Mouse (Mus musculus) limb, embryonic 13.5 days (tissue): Measurements from ENCODE around the gene Cflar. TPM values are rescaled to one million over a fixed set of nuclear protein-coding genes. Genes with fewer than 3 reads are reported as not detected.
"Not testable (repeated sequence)": the region's sequence is repeated elsewhere in the genome, so short reads cannot be mapped to it uniquely, and the experiment has no call there.

ENCODE experiments used
- ATAC-seq: fragments of 200-750 bp; cut with Nextera tagmentation; 2 replicates; pipeline ENCODE4 v1.8.0; 2017; ENCODE audit warnings: low read depth, moderate number of reproducible peaks, moderate TSS enrichment; ENCODE audit not compliant: low FRiP score
- H3K27ac ChIP-seq: fragments of 300-500 bp; sonication (generic); 2 replicates; pipeline ENCODE4 v1.5.1; 2015; ENCODE audit warnings: inconsistent platforms, mild to moderate bottlenecking, moderate library complexity
- H3K27me3 ChIP-seq: fragments of 300-500 bp; sonication (generic); 2 replicates; pipeline ENCODE4 v1.6.1; 2015; ENCODE audit warnings: mild to moderate bottlenecking, inconsistent platforms
- H3K36me3 ChIP-seq: fragments of 300-500 bp; sonication (generic); 2 replicates; pipeline ENCODE4 v1.6.1; 2015; ENCODE audit warnings: inconsistent platforms, mild to moderate bottlenecking, moderate library complexity
- H3K4me1 ChIP-seq: fragments of 300-500 bp; sonication (generic); 2 replicates; pipeline ENCODE4 v1.6.1; 2015; ENCODE audit warnings: inconsistent platforms
- H3K4me2 ChIP-seq: fragments of 300-500 bp; sonication (generic); replicated peaks from 2 replicates; pipeline ENCODE4 v1.6.1; 2015; ENCODE audit warnings: inconsistent platforms, mild to moderate bottlenecking, moderate library complexity
- H3K4me3 ChIP-seq: fragments of 300-500 bp; sonication (generic); 2 replicates; pipeline ENCODE4 v1.5.1; 2015; ENCODE audit warnings: moderate library complexity, mild to moderate bottlenecking, inconsistent platforms
- H3K9ac ChIP-seq: fragments of 300-500 bp; sonication (generic); 2 replicates; pipeline ENCODE4 v1.6.1; 2015; ENCODE audit warnings: mild to moderate bottlenecking, inconsistent platforms
- H3K9me3 ChIP-seq: fragments of 300-500 bp; sonication (generic); 2 replicates; pipeline ENCODE4 v1.6.1; 2016; ENCODE audit warnings: inconsistent platforms
- WGBS: fragments of 180-500 bp; shearing (Covaris S2); methylation state at CpG from one replicate; pipeline ENCODE4 v1.1.7; 2015; 5-methylcytosine and 5-hydroxymethylcytosine counted together
- polyA plus RNA-seq: library from polyadenylated mRNA; unstranded; fragments of >200 nt; fragmentation: Nextera tagmentation; extraction: Ambion mirVana; gene quantifications from 2 replicates; pipeline ENCODE4 v1.2.1, GENCODE M21; 2015

Cflar gene
- polyA plus RNA-seq, 1 experiment from 2014 or later: 35.3 TPM

GRCm38 (mm10) chr1:58691718-58692117 is 19.6 kb upstream of the Cflar start:
- not testable (repeated sequence) for H3K4me2 ChIP-seq, H3K27ac ChIP-seq, H3K9ac ChIP-seq, H3K27me3 ChIP-seq, H3K36me3 ChIP-seq, H3K9me3 ChIP-seq, H3K4me1 ChIP-seq, H3K4me3 ChIP-seq, ATAC-seq
- 43% methylated on average over 1 of the region's 1 CpGs for WGBS

GRCm38 (mm10) chr1:58693696-58694095 is 17.6 kb upstream of the Cflar start:
- Histone ChIP-seq H3K4me1 (no peaks in the 10 kb centered on the region), H3K36me3 (no peaks in the 10 kb centered on the region), H3K4me2 (no peak overlapping the region), H3K4me3 (no peak overlapping the region), H3K27ac (no peak overlapping the region), H3K9me3 (no peaks in the 10 kb centered on the region; the same call in 1 of the 2 replicates), H3K27me3 (no peaks in the 10 kb centered on the region), H3K9ac (no peak overlapping the region)
- WGBS: 80% methylated on average over 1 of the region's 1 CpGs
- no peak for ATAC-seq

DNA sequence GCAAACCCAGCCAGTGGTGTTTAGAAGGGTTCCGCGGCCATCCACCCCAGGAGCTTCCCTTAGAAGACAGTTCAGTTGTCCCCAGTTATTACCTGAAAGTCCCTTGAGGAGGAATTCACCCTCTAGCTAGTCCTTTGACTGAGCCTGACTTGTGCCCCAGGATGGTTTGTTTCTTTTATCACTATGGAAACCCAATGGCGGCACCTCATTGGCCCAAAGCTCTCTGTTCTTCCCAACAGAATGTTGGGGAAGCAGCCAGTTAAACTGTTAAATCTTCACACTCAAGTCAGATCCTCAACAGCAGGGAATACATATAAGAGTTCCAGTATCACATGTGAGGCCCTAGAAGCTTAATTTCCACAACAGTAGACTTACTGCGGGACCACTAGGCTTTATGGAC is 15.5 kb upstream of the Cflar start, which contains the start of gene Als2cr12:
Gene Als2cr12 (minus strand): TSS at position 180 of the 400 bp plus-strand sequence.
- not testable (repeated sequence) for H3K27me3 ChIP-seq, H3K36me3 ChIP-seq, H3K4me1 ChIP-seq, H3K4me3 ChIP-seq, ATAC-seq, H3K9ac ChIP-seq, H3K27ac ChIP-seq, H3K9me3 ChIP-seq, H3K4me2 ChIP-seq
- 83% methylated on average over 4 of the region's 4 CpGs for WGBS

GRCm38 (mm10) chr1:58697607-58698006 is 13.7 kb upstream of the Cflar start:
- H3K9me3 ChIP-seq, ATAC-seq, H3K4me3 ChIP-seq: not testable (repeated sequence)

GRCm38 (mm10) chr1:58698781-58699180 is 12.5 kb upstream of the Cflar start:
- WGBS: 84% methylated on average over 4 of the region's 4 CpGs
- H3K27ac ChIP-seq: no peak overlapping the region
- H3K4me3 ChIP-seq: no peak overlapping the region
- H3K4me1 ChIP-seq: no peaks in the 10 kb centered on the region
- H3K9me3 ChIP-seq: no peaks in the 10 kb centered on the region
- no peaks in the 10 kb centered on the region for H3K36me3 ChIP-seq
- ATAC-seq: no peak
- H3K27me3 ChIP-seq: no peaks in the 10 kb centered on the region
- H3K9ac ChIP-seq: no peak overlapping the region
- no peak overlapping the region for H3K4me2 ChIP-seq

More at GRCm38 (mm10) chr1:58697607-58698006, 13.7 kb upstream of the Cflar start:
- H3K4me1 ChIP-seq, H3K36me3 ChIP-seq, H3K27ac ChIP-seq, H3K27me3 ChIP-seq, H3K4me2 ChIP-seq, H3K9ac ChIP-seq: not testable (repeated sequence)
- WGBS: 63% methylated on average over 1 of the region's 1 CpGs

- Histone ChIP-seq H3K9me3 (no peaks in the 10 kb centered on the region), H3K27me3 (no peaks in the 10 kb centered on the region), H3K4me3 (no peak overlapping the region), H3K9ac (no peak overlapping the region), H3K4me1 (no peaks in the 10 kb centered on the region), H3K4me2 (no peak overlapping the region), H3K36me3 (no peaks in the 10 kb centered on the region), H3K27ac (no peak overlapping the region)
- 75% methylated on average over 3 of the region's 3 CpGs for WGBS
- ATAC-seq: no peak
Measured at GRCm38 (mm10) chr1:58699988-58700387, 11.3 kb upstream of the Cflar start.

DNA sequence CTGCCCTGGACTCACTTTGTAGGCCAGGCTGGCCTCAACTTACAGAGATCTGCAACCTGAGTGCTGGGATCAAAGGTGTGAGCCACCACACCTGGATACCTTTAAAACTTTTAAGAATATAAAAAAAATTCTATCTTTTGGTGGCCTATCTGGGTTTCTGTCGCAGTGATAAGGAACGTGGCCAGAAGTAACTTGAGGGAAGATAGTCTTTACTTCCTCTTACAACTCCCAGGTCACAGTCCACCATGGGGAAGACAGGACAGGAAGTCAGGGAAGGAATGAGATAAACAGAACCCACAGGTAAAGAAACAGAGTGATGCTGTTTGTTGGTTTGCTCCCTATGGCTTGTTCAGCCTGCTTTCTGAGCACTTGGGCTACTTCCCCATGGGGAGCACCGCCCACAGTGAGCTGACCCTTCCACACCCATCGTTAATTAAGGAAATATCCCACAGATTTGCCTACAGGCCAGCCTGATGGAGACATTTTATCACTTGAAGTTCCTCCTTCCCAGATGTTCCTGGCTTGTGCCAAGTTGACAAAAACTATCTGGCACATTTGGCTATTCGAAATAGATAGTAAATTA is 10.6 kb upstream of the Cflar start:
- not testable (repeated sequence) for H3K9me3 ChIP-seq, H3K27me3 ChIP-seq, H3K9ac ChIP-seq, H3K4me2 ChIP-seq, H3K4me3 ChIP-seq, ATAC-seq, H3K36me3 ChIP-seq, H3K4me1 ChIP-seq, H3K27ac ChIP-seq
- 78% methylated on average over 4 of the region's 5 CpGs for WGBS

GRCm38 (mm10) chr1:58710043-58710442 is 1.3 kb upstream of the Cflar start:
- ATAC-seq, H3K9ac ChIP-seq, H3K36me3 ChIP-seq, H3K9me3 ChIP-seq, H3K27ac ChIP-seq, H3K4me2 ChIP-seq, H3K4me3 ChIP-seq, H3K27me3 ChIP-seq: not testable (repeated sequence)
- peaks cover 19% of the 10 kb centered on the region for H3K4me1 ChIP-seq
- 96% methylated on average over 1 of the region's 1 CpGs for WGBS

GRCm38 (mm10) chr1:58710711-58711364 is 470 bp upstream of the Cflar start:
- ATAC-seq: no peak
- WGBS: 33% methylated on average over 10 of the region's 10 CpGs
- peak overlapping the region; percentile 99 for H3K27ac ChIP-seq
- peak overlapping the region; percentile 75 for H3K4me2 ChIP-seq
- H3K27me3 ChIP-seq: no peaks in the 10 kb centered on the region
- H3K4me3 ChIP-seq: peak overlapping the region; percentile 74
- H3K9ac ChIP-seq: peak overlapping the region; percentile 89
- no peaks in the 10 kb centered on the region for H3K9me3 ChIP-seq
- H3K4me1 ChIP-seq: peaks cover 27% of the 10 kb centered on the region
- H3K36me3 ChIP-seq: peaks cover 10% of the 10 kb centered on the region

- Histone ChIP-seq H3K9me3 (no peaks in the 10 kb centered on the region), H3K27me3 (no peaks in the 10 kb centered on the region), H3K27ac (peak overlapping the region; percentile 99), H3K4me2 (peak overlapping the region; percentile 75), H3K9ac (peak overlapping the region; percentile 89), H3K4me1 (peaks cover 32% of the 10 kb centered on the region), H3K4me3 (peak overlapping the region; percentile 74), H3K36me3 (peaks cover 19% of the 10 kb centered on the region)
- ATAC-seq: peak; percentile 77
- under 1% methylated on average over 17 of the region's 17 CpGs for WGBS
Measured at GRCm38 (mm10) chr1:58712076-58713061, 1.1 kb downstream of the Cflar start.

DNA sequence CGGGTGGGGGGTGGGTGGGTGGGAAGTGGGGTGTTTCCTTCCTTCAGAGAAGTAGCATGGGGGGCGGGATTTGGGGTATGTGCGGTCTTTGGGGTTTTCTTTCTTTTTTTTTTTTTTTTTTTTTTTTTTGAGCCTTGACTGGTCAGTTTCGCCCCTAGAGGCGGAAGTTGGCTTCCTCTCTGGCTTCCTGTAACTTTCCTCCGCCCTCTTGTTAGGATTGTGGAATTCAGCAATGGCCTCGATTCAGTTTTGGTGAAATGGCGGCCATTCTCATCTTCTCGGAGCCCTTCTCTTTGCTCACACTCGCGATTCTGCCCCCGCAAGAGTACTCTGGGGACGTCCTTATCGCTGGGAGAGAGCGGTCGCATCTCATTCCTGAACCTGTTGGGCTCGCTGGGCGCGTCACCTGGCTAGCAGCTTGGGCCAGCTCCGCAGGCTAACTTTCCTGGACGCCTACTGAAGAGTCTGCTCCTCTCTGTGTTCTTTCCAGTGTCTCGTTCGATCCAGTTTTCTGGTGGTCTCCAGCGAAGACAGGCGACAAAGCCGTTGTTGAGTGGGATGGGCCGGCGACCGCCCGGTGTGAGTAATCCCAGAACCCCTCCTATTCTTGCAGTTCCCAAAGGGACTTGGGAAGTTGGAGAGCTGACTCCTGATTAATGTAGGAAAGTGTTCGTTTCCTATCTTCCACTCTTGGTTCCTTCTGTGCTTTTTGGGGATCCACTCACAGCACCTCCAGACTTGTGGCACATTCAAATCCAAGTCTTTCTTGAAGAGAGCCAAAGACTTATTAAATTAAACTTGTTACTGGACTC is 2.0 kb downstream of the Cflar start:
- Histone ChIP-seq H3K27me3 (no peaks in the 10 kb centered on the region), H3K27ac (peak overlapping the region; percentile 92), H3K9me3 (no peaks in the 10 kb centered on the region), H3K4me2 (peak overlapping the region; percentile 75), H3K9ac (peak overlapping the region; percentile 84), H3K36me3 (peaks cover 26% of the 10 kb centered on the region), H3K4me3 (peak overlapping the region; percentile 74), H3K4me1 (peaks cover 32% of the 10 kb centered on the region)
- ATAC-seq: peak; percentile 29
- WGBS: 5% methylated on average over 31 of the region's 31 CpGs
